Mouse (Mus musculus): Measurements from ENCODE around the gene Reck. TPM values are rescaled to one million over a fixed set of nuclear protein-coding genes. Genes with fewer than 3 reads are reported as not detected.
A peak's percentile ranks its signal among the peaks of the same experiment; 100 is the strongest.

Gene Reck
- polyA plus RNA-seq, 1 experiment from 2014 or later = 6.0 TPM

DNA sequence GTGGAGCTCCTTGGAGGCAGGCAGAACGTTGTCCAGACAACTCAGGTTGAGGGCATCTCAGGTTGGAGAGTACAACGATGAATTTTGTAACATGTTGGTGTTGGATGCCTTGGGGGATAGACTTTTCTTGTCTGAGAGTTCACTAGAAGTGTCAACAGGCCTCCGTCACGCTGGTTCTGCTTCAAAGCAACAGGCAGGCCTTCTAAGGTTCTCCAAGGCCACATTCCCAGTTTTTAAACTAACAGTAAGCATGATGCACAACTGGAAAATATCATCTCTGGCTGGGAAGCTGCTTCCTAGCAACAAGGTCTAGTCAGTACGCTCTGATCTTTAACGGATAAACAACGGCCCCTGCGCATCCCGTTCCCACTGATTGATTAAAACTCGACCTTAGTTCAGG lies 5.5 kb upstream of the Reck start:
- no peak overlapping the region for H3K4me3 ChIP-seq (replicated peaks)
- peaks cover 8% of the 10 kb centered on the region; the same call in 1 of the 2 replicates for H3K9me3 ChIP-seq

DNA sequence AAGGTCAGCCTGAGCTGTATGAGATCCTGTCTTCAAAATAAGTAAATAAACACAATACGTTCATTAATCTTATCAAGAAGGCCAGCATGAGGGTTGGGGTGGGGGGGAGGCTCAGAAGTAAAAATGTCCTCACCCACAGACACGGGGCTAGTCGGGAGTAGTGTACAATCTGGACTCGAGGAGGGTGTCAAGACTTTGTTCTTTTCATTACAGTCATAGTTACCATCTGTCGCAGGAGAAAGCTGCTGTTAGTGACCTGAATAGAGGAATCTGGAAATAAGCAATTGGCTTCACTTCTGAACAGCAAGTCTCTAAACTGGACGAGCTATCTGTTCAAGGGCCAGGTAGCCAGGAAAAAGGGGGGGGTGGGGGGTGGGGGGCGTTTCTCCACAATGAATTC lies 829 bp upstream of the Reck start:
- Histone ChIP-seq H3K27me3 (no peaks in the 10 kb centered on the region), H3K4me1 (replicated peaks) (peaks cover 37% of the 10 kb centered on the region), H3K9ac (replicated peaks) (no peak overlapping the region; the same call in 1 of the 2 replicates), H3K9me3 (no peaks in the 10 kb centered on the region), H3K27ac (no peak overlapping the region), H3K4me2 (replicated peaks) (peak overlapping the region; percentile 89), H3K36me3 (no peaks in the 10 kb centered on the region), H3K4me3 (replicated peaks) (peak overlapping the region; percentile 82)
- WGBS = 49% methylated on average over 7 of the region's 7 CpGs
- ATAC-seq = no peak

More for the DNA sequence above, 5.5 kb upstream of the Reck start:
- no peak overlapping the region for H3K4me2 ChIP-seq (replicated peaks)
- H3K4me1 ChIP-seq (replicated peaks) = peaks cover 4% of the 10 kb centered on the region
- no peak for ATAC-seq
- no peaks in the 10 kb centered on the region for H3K27me3 ChIP-seq
- no peak overlapping the region for H3K9ac ChIP-seq (replicated peaks)
- WGBS = 90% methylated on average over 10 of the region's 10 CpGs
- no peaks in the 10 kb centered on the region for H3K36me3 ChIP-seq
- no peak overlapping the region for H3K27ac ChIP-seq

DNA sequence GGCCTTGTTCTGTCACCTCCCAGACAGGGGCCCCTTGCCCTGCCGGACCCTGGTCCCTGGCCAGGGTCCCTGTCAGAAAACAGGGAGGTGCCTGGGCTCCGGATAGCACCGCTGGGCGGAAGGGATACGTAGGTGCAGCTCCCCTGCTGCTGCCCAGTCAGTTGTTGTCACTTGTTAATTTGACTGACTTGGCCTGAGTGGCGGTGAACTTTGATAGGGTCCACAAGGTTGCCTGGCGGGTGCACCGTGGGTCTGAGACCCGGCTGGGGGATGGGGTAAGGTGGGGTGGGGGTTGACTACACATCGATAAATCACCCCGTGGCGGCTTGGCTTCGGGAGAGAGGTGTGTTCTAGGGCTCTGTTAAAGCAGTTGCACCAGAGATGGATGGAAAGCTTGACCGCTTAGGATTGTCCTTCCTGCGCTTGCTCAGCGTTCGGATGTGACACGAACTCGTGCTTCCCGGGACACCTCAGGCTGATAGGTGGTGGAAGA lies 635 bp downstream of the Reck start:
- Histone ChIP-seq H3K27ac (peak overlapping the region; percentile 82), H3K36me3 (no peaks in the 10 kb centered on the region), H3K27me3 (no peaks in the 10 kb centered on the region), H3K9ac (replicated peaks) (peak overlapping the region; percentile 84), H3K4me3 (replicated peaks) (peak overlapping the region; percentile 82), H3K4me2 (replicated peaks) (peak overlapping the region; percentile 89), H3K9me3 (no peaks in the 10 kb centered on the region), H3K4me1 (replicated peaks) (peaks cover 37% of the 10 kb centered on the region)
- whole genome bisulfite sequencing = under 1% methylated on average over 20 of the region's 20 CpGs
- peak; percentile 69 for ATAC-seq

DNA sequence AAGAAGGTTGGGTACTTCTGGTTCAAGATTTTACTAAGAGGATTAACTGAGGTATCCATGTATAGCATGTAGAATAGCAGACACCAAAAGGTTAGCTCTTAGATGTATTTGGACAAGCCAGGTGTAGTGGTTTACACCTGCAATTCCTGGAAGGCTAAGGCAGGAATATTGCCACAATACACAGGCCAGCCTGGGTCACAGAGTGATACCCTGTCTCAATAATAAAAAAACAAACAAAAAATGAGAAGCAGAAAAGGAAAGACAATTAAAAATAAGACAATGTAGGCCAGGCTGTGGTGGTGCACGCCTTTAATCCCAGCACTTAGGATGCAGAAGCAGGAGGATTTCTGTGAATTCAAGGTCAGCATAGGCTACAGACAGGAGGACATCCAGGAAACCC lies 1.9 kb downstream of the Reck start:
- Histone ChIP-seq H3K27ac (no peak overlapping the region), H3K27me3 (no peaks in the 10 kb centered on the region), H3K9ac (replicated peaks) (no peak overlapping the region), H3K9me3 (no peaks in the 10 kb centered on the region), H3K36me3 (no peaks in the 10 kb centered on the region), H3K4me3 (replicated peaks) (no peak overlapping the region), H3K4me1 (replicated peaks) (peaks cover 37% of the 10 kb centered on the region), H3K4me2 (replicated peaks) (peak overlapping the region; percentile 6; the same call in 1 of the 2 replicates)
- WGBS = 95% methylated on average over 1 of the region's 1 CpGs
- no peak for ATAC-seq

DNA sequence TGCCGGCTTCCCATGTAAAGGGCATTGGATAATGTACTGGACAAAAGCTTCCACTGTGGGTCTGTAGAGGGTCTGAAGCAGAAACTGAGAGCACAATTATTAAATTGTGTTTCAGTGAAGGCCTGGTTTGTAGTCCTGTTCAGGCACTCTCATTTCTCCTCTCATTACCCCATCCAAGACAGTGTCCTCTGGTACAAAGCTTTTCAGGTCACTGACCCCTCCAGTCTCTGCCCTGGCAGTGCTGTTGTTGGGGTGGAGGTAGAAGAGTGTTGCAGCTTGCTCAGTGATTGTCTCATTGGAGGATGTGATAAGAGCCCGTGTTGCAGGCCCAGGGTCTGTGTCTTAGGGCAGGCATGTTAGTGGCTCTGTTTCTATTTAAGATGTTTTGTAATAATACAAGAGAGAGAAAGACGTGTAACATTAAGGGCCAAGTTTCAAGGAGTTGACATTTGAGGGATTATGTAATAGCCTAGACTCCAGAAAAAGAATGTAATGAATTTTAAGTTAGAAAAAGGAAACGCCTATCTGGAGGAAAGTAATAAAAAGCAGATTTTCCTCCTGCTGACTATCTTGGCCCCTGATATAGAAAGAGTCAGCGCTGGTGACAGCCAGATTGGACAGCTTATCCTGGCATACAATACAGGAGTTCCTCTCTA lies 2.9 kb downstream of the Reck start:
- no peaks in the 10 kb centered on the region for H3K9me3 ChIP-seq
- H3K36me3 ChIP-seq = no peaks in the 10 kb centered on the region
- ATAC-seq = no peak
- H3K4me1 ChIP-seq (replicated peaks) = peaks cover 37% of the 10 kb centered on the region
- H3K9ac ChIP-seq (replicated peaks) = no peak overlapping the region; the same call in 1 of the 2 replicates
- peak overlapping the region; percentile 19; the same call in 1 of the 2 replicates for H3K4me2 ChIP-seq (replicated peaks)
- H3K27ac ChIP-seq = no peak overlapping the region
- WGBS = 24% methylated on average over 5 of the region's 5 CpGs
- no peaks in the 10 kb centered on the region for H3K27me3 ChIP-seq
- no peak overlapping the region for H3K4me3 ChIP-seq (replicated peaks)

DNA sequence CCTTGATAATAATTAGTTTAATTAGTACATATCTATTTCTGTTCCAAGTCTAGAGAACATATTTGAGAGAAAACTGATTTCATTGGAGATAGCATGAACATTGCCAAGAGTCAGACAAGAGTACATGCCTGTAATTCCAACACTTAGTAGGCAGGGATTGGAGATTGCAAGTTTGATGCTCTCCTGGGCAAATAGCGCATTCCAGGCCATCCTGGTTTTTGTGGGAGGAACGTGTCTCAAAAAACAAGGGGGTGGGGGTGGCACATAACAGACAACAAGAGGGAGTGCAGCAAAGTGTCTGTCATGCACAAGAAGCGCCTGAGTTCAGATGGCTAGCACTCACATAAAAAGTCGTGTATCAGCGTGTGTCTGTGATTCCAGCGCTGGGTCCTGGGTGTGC lies 4.2 kb downstream of the Reck start:
- ATAC-seq = no peak
- Histone ChIP-seq H3K4me2 (replicated peaks) (no peak overlapping the region), H3K36me3 (no peaks in the 10 kb centered on the region), H3K4me1 (replicated peaks) (peaks cover 45% of the 10 kb centered on the region), H3K9ac (replicated peaks) (no peak overlapping the region), H3K4me3 (replicated peaks) (no peak overlapping the region), H3K9me3 (no peaks in the 10 kb centered on the region), H3K27me3 (no peaks in the 10 kb centered on the region), H3K27ac (no peak overlapping the region)
- WGBS = 82% methylated on average over 6 of the region's 6 CpGs

DNA sequence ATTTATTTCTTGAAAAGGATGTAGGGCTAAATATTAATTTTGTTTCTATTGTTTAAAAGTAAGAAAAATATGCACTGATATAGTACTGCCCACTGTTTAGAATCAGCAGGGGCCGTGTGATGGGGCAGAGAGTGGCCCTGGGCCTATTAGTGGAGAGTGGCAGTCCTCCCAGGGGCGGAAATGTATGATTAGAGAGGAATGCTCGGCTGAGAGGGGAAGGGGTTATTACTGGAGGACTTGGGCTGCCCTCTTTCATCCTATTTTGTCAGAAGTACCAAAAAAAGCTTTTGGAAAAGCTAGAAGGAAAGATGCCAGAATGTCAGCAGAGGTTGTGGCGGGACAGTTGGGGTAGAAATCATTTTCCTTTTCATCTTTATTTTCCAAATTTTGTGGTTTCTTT lies 8.9 kb downstream of the Reck start:
- 32% methylated on average over 4 of the region's 4 CpGs for WGBS
- Histone ChIP-seq H3K4me3 (replicated peaks) (no peak overlapping the region), H3K36me3 (no peaks in the 10 kb centered on the region), H3K9me3 (no peaks in the 10 kb centered on the region), H3K4me1 (replicated peaks) (peaks cover 26% of the 10 kb centered on the region), H3K9ac (replicated peaks) (no peak overlapping the region), H3K27me3 (no peaks in the 10 kb centered on the region), H3K4me2 (replicated peaks) (no peak overlapping the region), H3K27ac (no peak overlapping the region)
- no peak for ATAC-seq

DNA sequence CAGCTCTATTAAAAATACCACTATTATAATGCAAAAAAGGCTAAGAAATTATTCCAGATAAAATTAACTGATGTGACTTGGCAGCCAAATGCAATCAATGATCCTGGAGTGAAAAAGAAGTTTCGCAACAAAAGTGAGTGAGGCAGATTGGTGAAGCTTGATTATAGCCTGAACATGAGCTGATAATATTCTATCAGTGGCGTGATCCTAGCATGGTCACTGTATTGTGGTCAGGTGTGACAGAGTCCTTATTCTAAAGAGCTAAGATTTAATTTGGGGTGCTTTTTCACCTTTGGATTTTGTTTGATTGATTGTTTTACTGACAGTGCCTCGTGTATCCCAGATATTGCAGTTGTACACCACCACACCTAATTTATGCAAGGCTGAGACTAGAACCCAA lies 15.9 kb downstream of the Reck start:
- Histone ChIP-seq H3K4me1 (replicated peaks) (peaks cover 2% of the 10 kb centered on the region; the same call in 1 of the 2 replicates), H3K36me3 (peaks cover 3% of the 10 kb centered on the region; the same call in 1 of the 2 replicates), H3K4me3 (replicated peaks) (no peak overlapping the region), H3K9ac (replicated peaks) (no peak overlapping the region), H3K27me3 (no peaks in the 10 kb centered on the region), H3K4me2 (replicated peaks) (no peak overlapping the region), H3K9me3 (no peaks in the 10 kb centered on the region), H3K27ac (no peak overlapping the region)
- WGBS = 89% methylated on average over 3 of the region's 3 CpGs
- ATAC-seq = no peak

DNA sequence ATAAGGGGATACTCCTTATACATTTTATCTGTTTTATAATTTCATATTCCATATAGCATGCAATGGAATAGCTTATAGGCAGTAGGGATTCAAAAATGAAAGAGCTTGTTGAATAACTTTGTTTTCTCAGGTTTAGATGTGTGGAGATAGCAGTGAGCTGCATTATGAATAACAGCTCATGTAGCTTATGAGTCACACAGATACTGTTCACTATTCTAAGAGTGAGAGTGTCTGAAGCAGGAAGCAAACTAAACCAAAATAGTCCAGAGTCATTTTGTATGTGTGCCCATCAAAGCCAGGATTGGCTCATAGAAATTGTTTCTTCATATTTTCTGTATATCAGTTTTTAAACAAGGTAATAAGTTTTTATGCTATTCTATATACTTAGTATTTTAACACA lies 21.9 kb downstream of the Reck start:
- H3K4me1 ChIP-seq (replicated peaks) = no peaks in the 10 kb centered on the region
- H3K9ac ChIP-seq (replicated peaks) = no peak overlapping the region
- no peak for ATAC-seq
- H3K9me3 ChIP-seq = no peaks in the 10 kb centered on the region
- H3K4me3 ChIP-seq (replicated peaks) = no peak overlapping the region
- H3K36me3 ChIP-seq = peaks cover 25% of the 10 kb centered on the region
- H3K27me3 ChIP-seq = no peaks in the 10 kb centered on the region
- H3K4me2 ChIP-seq (replicated peaks) = no peak overlapping the region
- no peak overlapping the region for H3K27ac ChIP-seq

DNA sequence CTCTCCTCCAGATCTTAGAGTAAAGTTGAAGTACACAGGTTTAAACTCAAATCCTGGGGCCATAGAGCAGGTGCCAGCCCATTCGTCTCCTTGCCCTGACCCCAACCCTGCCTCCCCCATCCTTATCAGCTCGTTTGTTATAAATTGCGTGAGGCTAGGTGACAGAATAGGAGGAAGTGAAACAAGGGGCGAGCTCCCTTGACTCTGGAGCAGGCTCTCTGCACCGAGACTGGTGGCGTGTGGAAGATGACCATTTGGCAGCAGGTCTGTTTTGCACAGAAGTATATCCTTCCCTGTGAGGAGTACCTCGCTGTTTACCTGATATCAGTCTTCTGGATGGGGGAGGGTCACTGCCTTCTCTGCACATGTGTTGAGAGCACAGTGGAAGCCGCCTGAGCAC lies 23.9 kb downstream of the Reck start:
- 79% methylated on average over 8 of the region's 8 CpGs for WGBS
- H3K4me1 ChIP-seq (replicated peaks) = no peaks in the 10 kb centered on the region
- no peak for ATAC-seq
- no peak overlapping the region for H3K9ac ChIP-seq (replicated peaks)
- no peak overlapping the region for H3K4me2 ChIP-seq (replicated peaks)
- H3K4me3 ChIP-seq (replicated peaks) = no peak overlapping the region
- H3K27ac ChIP-seq = no peak overlapping the region
- peaks cover 33% of the 10 kb centered on the region for H3K36me3 ChIP-seq
- no peaks in the 10 kb centered on the region for H3K27me3 ChIP-seq
- H3K9me3 ChIP-seq = no peaks in the 10 kb centered on the region

DNA sequence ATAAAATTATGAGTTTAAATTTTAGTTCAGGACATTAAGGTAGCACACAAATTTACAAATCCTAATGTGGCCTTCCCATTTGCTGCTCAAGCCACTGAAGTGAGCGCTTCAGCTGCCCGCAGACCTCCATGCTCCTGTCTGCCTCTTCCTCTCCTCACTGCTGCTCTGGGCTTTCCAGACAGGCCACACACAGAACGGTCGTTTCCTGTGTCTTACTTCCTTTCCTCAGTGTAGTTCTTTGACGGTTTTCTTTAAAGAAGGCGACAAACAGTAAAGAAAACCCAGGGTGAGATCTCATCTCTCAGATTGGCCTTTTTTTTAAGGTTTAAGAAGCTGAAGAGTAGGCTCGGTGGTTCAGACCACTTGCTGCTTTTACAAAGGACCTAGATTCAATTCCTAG lies 28.4 kb downstream of the Reck start:
- Histone ChIP-seq H3K27me3 (no peaks in the 10 kb centered on the region), H3K4me2 (replicated peaks) (no peak overlapping the region), H3K27ac (no peak overlapping the region), H3K4me3 (replicated peaks) (no peak overlapping the region), H3K4me1 (replicated peaks) (0 out of 2 replicates have a peak, but pooled peaks cover 2% of the 10 kb centered on the region), H3K36me3 (peaks cover 26% of the 10 kb centered on the region), H3K9me3 (no peaks in the 10 kb centered on the region), H3K9ac (replicated peaks) (no peak overlapping the region)
- 79% methylated on average over 7 of the region's 7 CpGs for WGBS
- no peak for ATAC-seq

DNA sequence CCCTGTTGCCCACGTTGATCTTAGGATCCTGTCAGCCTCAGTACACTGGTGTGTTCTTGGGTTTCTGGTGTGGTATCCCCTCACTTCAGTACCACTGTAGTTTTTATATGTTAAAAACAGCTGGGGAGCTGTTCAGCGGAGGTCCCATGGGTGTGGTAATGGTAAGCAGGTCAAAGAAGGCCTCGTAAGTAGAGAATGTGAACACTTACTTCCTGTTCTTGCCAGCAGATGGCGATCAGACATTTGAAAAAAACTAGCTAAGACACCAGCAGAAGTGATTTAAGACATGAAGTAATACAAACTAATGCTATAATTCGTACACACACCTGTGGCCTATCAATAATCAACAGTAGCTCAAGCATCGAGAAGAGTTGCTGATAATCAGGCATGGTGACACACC lies 31.1 kb downstream of the Reck start:
- Histone ChIP-seq H3K9ac (replicated peaks) (no peak overlapping the region), H3K4me2 (replicated peaks) (no peak overlapping the region), H3K4me3 (replicated peaks) (no peak overlapping the region), H3K4me1 (replicated peaks) (0 out of 2 replicates have a peak, but pooled peaks cover 2% of the 10 kb centered on the region), H3K27me3 (no peaks in the 10 kb centered on the region), H3K36me3 (peaks cover 27% of the 10 kb centered on the region), H3K9me3 (no peaks in the 10 kb centered on the region), H3K27ac (no peak overlapping the region)
- WGBS = 30% methylated on average over 6 of the region's 6 CpGs
- no peak for ATAC-seq

DNA sequence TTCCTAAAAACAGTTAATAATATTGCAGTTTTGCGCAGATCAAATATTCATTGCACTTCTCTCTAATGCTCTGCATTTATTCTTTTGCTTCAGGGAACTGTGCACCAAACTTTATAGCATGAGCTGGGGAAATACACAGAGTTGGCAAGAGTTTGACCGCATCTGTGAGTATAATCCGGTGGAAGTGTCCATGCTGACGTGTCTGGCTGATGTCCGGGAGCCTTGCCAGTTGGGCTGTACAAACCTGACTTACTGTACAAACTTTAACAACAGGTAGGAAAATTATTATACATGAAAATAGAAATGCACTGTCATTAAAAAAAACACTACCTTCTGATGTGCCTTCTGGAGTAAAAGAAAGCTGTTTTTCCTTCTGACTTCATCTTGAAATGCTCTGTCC lies 42.9 kb downstream of the Reck start:
- H3K36me3 ChIP-seq = peaks cover 37% of the 10 kb centered on the region
- H3K4me3 ChIP-seq (replicated peaks) = no peak overlapping the region
- H3K4me1 ChIP-seq (replicated peaks) = no peaks in the 10 kb centered on the region
- H3K4me2 ChIP-seq (replicated peaks) = no peak overlapping the region
- no peaks in the 10 kb centered on the region for H3K27me3 ChIP-seq
- H3K9me3 ChIP-seq = no peaks in the 10 kb centered on the region
- no peak for ATAC-seq
- WGBS = 95% methylated on average over 5 of the region's 5 CpGs
- H3K27ac ChIP-seq = no peak overlapping the region
- no peak overlapping the region for H3K9ac ChIP-seq (replicated peaks)
